Mouse (Mus musculus): ENCODE results near the gene Ccdc162. TPM values are rescaled to one million over a fixed set of nuclear protein-coding genes. Genes with fewer than 3 reads are reported as not detected.

Gene Ccdc162
- polyA plus RNA-seq, 1 experiment: not detected

DNA sequence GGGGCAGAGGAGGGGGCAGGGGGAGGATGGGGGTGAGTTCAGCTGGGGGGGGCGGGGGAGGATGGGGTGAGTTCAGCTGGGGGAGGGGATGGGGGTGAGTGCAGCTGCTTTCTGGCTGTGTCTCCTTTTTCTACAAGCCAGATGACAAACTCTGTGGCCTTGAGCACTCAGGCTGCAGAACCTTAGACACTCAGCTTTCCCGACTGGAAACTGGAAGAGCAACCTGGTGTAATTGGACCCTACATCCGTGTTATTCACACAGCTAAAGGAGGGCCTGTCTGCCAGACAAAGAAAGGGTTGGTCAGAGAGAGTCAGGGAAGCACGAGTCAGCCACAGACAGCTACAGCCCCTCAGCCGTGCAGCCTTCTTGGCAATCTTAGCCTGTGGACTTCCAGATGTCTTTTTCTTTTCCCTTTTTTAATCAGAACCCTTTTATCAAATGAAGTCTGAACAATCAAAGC, 133.5 kb downstream of the Ccdc162 start:
- H3K4me1 ChIP-seq (ENCODE audit: control insufficient read depth, insufficient read depth, low read length): peaks cover 2% of the 10 kb centered on the region
- H3K27ac ChIP-seq (ENCODE audit: insufficient read depth, low read depth, low read length): no peak overlapping the region
- 19% methylated on average over 4 of the region's 5 CpGs for WGBS
- TF ChIP-seq CTCF (IDR thresholded peaks at IDR 0.05; ENCODE audit: insufficient read depth, low read depth, low read length): no peak
- no peak for TF ChIP-seq POLR2A (IDR thresholded peaks at IDR 0.05; ENCODE audit: insufficient read depth, low read depth, low read length)
- H3K4me3 ChIP-seq (ENCODE audit: insufficient read depth, low read depth, low read length): no peak overlapping the region

- TF ChIP-seq CTCF (IDR thresholded peaks at IDR 0.05; ENCODE audit: insufficient read depth, low read depth, low read length) (no peak), POLR2A (IDR thresholded peaks at IDR 0.05; ENCODE audit: insufficient read depth, low read depth, low read length) (no peak)
- 88% methylated on average over 4 of the region's 4 CpGs for WGBS
- no peak overlapping the region for H3K27ac ChIP-seq (ENCODE audit: insufficient read depth, low read depth, low read length)
- peaks cover 4% of the 10 kb centered on the region for H3K4me1 ChIP-seq (ENCODE audit: control insufficient read depth, insufficient read depth, low read length)
- H3K4me3 ChIP-seq (ENCODE audit: insufficient read depth, low read depth, low read length): no peak overlapping the region
Observed at GRCm38 (mm10) chr10:41580441-41580840, 136.0 kb downstream of the Ccdc162 start.

GRCm38 (mm10) chr10:41578541-41578940, 137.9 kb downstream of the Ccdc162 start:
- H3K4me1 ChIP-seq (ENCODE audit: control insufficient read depth, insufficient read depth, low read length): peaks cover 4% of the 10 kb centered on the region
- WGBS: 80% methylated on average over 1 of the region's 1 CpGs
- no peak overlapping the region for H3K27ac ChIP-seq (ENCODE audit: insufficient read depth, low read depth, low read length)
- H3K4me3 ChIP-seq (ENCODE audit: insufficient read depth, low read depth, low read length): no peak overlapping the region
- TF ChIP-seq POLR2A (IDR thresholded peaks at IDR 0.05; ENCODE audit: insufficient read depth, low read depth, low read length) (no peak), CTCF (IDR thresholded peaks at IDR 0.05; ENCODE audit: insufficient read depth, low read depth, low read length) (no peak)

DNA sequence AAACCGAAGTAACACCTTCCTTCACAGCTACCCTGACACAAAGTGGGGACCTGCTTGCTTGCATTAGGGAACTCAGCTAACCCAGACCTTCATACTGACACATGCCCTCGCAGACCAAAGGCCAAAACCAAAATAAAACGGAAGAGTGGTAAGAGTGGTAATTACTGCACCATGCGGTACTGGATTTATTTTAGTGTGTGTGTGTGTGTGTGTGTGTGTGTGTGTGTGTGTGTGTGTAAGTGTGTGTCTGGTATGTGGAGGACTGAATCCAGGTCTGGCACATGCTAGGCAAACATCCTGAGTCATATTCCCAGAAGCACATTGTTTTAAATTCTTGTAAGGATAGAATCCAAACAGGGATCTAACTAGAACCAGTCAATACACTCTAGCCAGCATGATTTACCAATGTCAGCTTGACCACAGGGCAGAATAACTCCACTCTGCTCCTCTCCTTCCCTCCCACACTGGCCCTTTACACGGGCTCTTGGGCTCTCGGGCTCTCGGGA, 140.1 kb downstream of the Ccdc162 start:
- peaks cover 2% of the 10 kb centered on the region; the same call in 1 of the 2 replicates for H3K4me1 ChIP-seq (ENCODE audit: control insufficient read depth, insufficient read depth, low read length)
- no peak overlapping the region for H3K27ac ChIP-seq (ENCODE audit: insufficient read depth, low read depth, low read length)
- WGBS: 75% methylated on average over 7 of the region's 7 CpGs
- no peak for TF ChIP-seq POLR2A (IDR thresholded peaks at IDR 0.05; ENCODE audit: insufficient read depth, low read depth, low read length)
- no peak for TF ChIP-seq CTCF (IDR thresholded peaks at IDR 0.05; ENCODE audit: insufficient read depth, low read depth, low read length)
- H3K4me3 ChIP-seq (ENCODE audit: insufficient read depth, low read depth, low read length): no peak overlapping the region

- Histone ChIP-seq H3K4me3 (ENCODE audit: insufficient read depth, low read depth, low read length) (no peak overlapping the region), H3K4me1 (ENCODE audit: control insufficient read depth, insufficient read depth, low read length) (peaks cover 2% of the 10 kb centered on the region; the same call in 1 of the 2 replicates), H3K27ac (ENCODE audit: insufficient read depth, low read depth, low read length) (no peak overlapping the region)
- 65% methylated on average over 8 of the region's 8 CpGs for WGBS
- TF ChIP-seq POLR2A (IDR thresholded peaks at IDR 0.05; ENCODE audit: insufficient read depth, low read depth, low read length) (no peak), CTCF (IDR thresholded peaks at IDR 0.05; ENCODE audit: insufficient read depth, low read depth, low read length) (no peak)
Observed at GRCm38 (mm10) chr10:41575451-41576327, 140.7 kb downstream of the Ccdc162 start.

DNA sequence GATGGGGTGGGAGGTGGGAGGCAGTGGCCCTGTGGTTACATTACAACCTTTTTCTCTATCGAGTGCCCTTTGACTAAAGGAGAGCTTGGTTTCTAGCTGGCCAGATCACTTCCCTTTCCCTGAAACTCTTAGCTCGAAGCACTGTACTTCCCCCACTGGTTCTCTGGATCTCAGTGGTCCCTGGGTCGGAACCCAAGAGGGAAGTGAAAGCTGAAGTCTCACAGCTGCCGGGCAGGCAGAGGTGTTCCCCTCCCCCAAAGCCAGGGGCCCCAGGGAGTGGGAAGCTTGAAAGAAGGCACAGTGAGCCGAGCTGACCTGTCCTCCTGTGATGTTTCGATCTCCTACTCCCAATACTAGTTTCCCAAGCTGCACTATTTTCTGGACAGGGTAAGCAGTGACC, 143.2 kb downstream of the Ccdc162 start:
- Histone ChIP-seq H3K27ac (ENCODE audit: insufficient read depth, low read depth, low read length) (no peak overlapping the region), H3K4me1 (ENCODE audit: control insufficient read depth, insufficient read depth, low read length) (peaks cover 2% of the 10 kb centered on the region; the same call in 1 of the 2 replicates), H3K4me3 (ENCODE audit: insufficient read depth, low read depth, low read length) (no peak overlapping the region)
- WGBS: 54% methylated on average over 6 of the region's 6 CpGs
- no peak for TF ChIP-seq POLR2A (IDR thresholded peaks at IDR 0.05; ENCODE audit: insufficient read depth, low read depth, low read length)
- no peak for TF ChIP-seq CTCF (IDR thresholded peaks at IDR 0.05; ENCODE audit: insufficient read depth, low read depth, low read length)

- no peak overlapping the region for H3K4me3 ChIP-seq (ENCODE audit: insufficient read depth, low read depth, low read length)
- 78% methylated on average over 4 of the region's 4 CpGs for WGBS
- H3K4me1 ChIP-seq (ENCODE audit: control insufficient read depth, insufficient read depth, low read length): peaks cover 2% of the 10 kb centered on the region; the same call in 1 of the 2 replicates
- H3K27ac ChIP-seq (ENCODE audit: insufficient read depth, low read depth, low read length): no peak overlapping the region
- no peak for TF ChIP-seq POLR2A (IDR thresholded peaks at IDR 0.05; ENCODE audit: insufficient read depth, low read depth, low read length)
- no peak for TF ChIP-seq CTCF (IDR thresholded peaks at IDR 0.05; ENCODE audit: insufficient read depth, low read depth, low read length)
Observed at GRCm38 (mm10) chr10:41572274-41572673, 144.2 kb downstream of the Ccdc162 start.

DNA sequence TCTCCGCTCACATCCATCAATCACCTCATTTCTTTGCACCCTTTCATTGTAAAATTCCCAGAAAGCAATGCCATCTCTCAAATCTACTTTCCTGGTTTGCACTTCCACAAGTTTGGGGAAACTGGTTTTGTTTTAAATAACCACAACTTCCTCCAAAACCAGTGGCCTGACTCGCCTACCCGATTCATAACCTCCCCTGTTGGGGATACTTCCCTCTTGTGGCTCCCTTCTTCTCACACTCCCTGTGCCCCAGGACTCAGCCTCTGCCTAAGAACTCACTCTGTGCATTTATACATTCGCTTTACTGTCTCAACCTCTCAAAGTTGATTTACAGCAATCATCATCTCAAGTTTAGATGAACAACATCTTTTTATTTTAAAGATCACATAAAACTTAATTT, 145.4 kb downstream of the Ccdc162 start:
- Histone ChIP-seq H3K27ac (ENCODE audit: insufficient read depth, low read depth, low read length) (no peak overlapping the region), H3K4me3 (ENCODE audit: insufficient read depth, low read depth, low read length) (no peak overlapping the region), H3K4me1 (ENCODE audit: control insufficient read depth, insufficient read depth, low read length) (no peaks in the 10 kb centered on the region)
- WGBS: 93% methylated on average over 4 of the region's 4 CpGs
- TF ChIP-seq CTCF (IDR thresholded peaks at IDR 0.05; ENCODE audit: insufficient read depth, low read depth, low read length) (no peak), POLR2A (IDR thresholded peaks at IDR 0.05; ENCODE audit: insufficient read depth, low read depth, low read length) (no peak)

GRCm38 (mm10) chr10:41568306-41568705, 148.1 kb downstream of the Ccdc162 start:
- 76% methylated on average over 3 of the region's 3 CpGs for WGBS
- Histone ChIP-seq H3K4me3 (ENCODE audit: insufficient read depth, low read depth, low read length) (no peak overlapping the region), H3K4me1 (ENCODE audit: control insufficient read depth, insufficient read depth, low read length) (no peaks in the 10 kb centered on the region), H3K27ac (ENCODE audit: insufficient read depth, low read depth, low read length) (no peak overlapping the region)
- TF ChIP-seq POLR2A (IDR thresholded peaks at IDR 0.05; ENCODE audit: insufficient read depth, low read depth, low read length) (no peak), CTCF (IDR thresholded peaks at IDR 0.05; ENCODE audit: insufficient read depth, low read depth, low read length) (no peak)

Measured in olfactory bulb, adult 2 months (tissue).